Mouse (Mus musculus) liver, embryonic 14.5 days (tissue): ENCODE results near the gene Cacna1d.

ENCODE experiments used
- CTCF ChIP-seq: IDR thresholded peaks from 2 replicates; pipeline ENCODE4 v1.5.1; 2016; ENCODE audit warnings: antibody characterized with exemption, low read depth, control low read depth
- EP300 ChIP-seq: IDR thresholded peaks from 2 replicates; pipeline ENCODE4 v1.6.1; 2016; ENCODE audit warnings: antibody characterized with exemption, low read depth

DNA sequence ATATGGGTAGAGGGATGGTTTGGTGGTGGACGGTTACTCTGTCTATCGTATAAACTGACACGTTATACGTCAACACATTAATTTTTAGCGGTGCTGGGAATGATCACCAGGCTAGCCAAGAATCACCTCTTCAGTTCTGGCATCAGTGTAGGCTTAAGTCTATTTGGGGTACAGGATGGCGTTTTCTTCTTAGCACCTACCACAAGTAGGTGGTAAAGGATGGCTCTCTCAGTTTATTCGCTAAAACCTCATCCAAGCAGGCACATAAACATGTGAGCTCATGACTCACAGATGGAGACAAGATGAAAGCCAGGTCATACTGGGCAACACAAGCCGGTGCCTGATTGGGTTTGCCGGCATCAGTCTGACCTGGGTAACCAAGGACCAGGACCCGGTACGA is 193.8 kb downstream of the Cacna1d start:
- TF ChIP-seq CTCF = no peak
- no peak for TF ChIP-seq EP300
